Mouse (Mus musculus) neutrophil, adult 5-6 weeks (primary cell): ENCODE measurements around the gene Acp1. TPM values are rescaled to one million over a fixed set of nuclear protein-coding genes. Genes with fewer than 3 reads are reported as not detected.

Experiments used
- ATAC-seq: fragments of 151-379, 151-347 bp; 2 replicates; pipeline ENCODE4 v1.8.0; 2017; ENCODE audit warnings: mild to moderate bottlenecking, moderate TSS enrichment; ENCODE audit not compliant: insufficient number of reproducible peaks, poor library complexity, low FRiP score, severe bottlenecking; ENCODE audit errors: extremely low read depth
- total RNA-seq: library from RNA; stranded (forward); fragments of 200-1000 nt; gene quantifications from 2 replicates; pipeline ENCODE4 v1.2.3, GENCODE M21; 2017

The Acp1 gene
- total RNA-seq, 1 experiment from 2014 or later, result 19.2 TPM

DNA sequence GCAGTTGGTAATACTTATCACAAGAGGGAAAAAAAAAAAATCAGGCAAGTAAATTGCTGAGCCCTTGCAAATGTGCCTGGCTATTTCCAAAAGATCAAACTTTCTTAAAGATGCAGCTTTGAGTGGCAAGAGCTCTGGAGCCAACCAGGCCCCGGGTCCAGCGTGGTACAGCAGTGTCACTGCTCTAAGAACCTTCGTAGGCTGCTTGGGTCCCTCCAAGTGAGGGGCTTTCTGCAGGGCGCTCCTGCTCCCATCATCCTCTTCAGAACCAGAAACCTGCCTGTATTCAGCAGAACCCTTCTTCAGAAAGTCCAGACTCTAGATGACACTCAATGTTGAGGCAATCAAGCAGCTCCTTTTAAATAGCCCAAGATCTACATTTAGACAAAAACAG, 27.8 kb downstream of the Acp1 start:
- no peak for ATAC-seq

DNA sequence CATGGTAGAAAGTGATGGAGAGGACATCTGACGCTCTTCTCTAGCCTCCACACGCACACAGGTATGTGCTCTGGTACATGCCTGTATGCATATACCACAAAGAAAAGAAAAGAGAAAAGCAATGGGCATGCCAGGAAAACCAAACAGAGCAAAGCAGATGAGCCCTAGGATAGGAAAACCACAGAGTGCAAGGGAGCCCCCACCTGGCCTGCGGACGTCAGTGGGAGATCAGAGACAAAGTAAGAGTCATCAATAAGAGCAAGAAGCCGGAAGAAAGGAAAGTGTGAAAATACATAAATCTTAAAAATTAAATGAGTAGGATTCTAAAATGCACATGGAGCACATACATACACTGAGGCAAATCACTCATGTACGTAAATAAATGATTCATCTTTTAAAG, 31.9 kb downstream of the Acp1 start:
- ATAC-seq, result no peak

DNA sequence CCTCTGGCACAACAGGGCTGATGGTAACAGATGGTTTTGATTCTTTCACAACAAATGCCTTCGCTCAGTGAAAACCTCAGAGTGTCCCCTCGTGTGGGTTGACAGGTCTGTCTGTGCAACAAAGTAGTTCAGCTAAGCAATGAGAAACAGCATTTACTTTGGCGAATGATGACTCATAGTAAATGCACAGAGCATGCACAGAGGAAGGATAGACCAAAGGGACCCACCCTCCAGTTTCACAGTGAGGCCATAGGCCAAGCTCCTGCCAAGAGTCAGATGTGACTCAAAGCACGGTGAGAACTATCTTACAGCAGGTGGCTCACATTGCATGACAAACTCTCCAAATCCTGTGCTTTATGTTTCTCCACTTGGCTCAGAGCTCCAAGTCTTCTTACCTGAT, 45.6 kb downstream of the Acp1 start:
- no peak for ATAC-seq

DNA sequence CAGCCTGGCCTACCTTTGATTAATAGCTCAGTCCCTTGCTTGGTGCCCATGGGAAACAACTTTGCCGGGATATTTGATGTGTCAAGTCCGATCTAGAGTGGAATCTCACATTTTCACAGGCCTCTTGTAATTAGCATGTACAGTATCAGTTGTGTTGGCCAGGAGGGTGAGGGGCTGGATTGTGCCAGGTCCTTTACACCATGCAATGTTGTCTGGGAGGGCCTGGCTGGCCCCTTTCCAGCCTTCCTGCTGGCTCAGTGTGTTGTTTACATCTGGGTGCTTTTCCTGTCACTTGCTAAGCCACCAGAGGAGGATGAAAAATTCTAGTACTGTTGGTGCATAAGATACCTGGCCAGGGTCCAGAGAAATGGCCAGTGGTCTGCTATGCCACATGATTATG, 47.0 kb downstream of the Acp1 start:
- ATAC-seq, result no peak

DNA sequence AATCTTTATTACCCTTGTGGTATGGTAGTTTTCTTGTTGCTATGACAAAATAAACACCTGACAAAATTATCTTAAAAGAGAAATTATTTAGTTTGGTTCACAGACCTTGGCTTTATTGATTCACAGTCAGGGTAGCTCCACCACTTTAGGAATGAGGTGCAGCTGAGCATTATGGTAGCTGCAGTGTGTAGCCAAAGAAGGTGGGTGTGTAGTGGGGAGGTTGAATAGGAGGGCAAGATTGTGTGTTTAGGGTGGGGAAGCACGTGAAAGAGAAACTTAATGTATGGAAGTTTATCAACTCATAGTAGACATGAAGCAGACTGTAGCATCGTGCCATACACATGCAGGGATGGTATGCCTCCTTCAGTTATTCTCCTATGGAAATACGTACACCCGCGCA, 55.2 kb downstream of the Acp1 start:
- ATAC-seq, result no peak

DNA sequence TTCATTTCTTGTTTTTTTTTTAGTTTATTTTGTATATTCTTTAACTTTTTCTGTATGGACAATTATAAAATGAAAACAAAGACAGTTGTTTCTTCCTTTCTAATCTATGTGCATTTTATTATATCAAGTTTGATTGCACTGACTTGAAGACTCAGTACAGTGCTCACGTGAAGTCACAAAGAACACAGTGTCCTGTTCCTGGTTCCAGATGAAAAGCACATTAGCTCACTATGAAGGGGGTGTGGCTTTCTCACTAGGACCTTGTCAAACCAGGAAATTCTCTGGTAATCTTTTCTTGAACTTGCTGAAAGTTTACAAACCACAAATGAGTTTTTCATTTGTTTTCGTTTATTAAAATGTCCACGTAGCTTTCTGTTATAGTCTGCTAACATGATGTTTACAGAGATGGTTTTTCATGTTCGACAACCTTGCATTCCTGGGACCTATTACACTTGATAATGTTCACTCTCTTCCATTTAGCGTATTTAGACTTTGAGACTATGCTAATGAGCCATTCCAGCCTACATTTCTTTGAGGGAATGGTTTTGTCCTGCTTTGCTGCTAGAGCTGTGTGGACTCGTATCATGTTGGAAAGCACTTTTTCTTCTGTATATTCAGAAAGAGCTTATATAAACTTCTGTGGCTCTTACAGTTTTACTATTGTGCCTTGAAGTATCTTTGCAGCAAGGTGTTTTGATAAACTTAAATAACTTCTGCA, 55.8 kb downstream of the Acp1 start:
- no peak for ATAC-seq

DNA sequence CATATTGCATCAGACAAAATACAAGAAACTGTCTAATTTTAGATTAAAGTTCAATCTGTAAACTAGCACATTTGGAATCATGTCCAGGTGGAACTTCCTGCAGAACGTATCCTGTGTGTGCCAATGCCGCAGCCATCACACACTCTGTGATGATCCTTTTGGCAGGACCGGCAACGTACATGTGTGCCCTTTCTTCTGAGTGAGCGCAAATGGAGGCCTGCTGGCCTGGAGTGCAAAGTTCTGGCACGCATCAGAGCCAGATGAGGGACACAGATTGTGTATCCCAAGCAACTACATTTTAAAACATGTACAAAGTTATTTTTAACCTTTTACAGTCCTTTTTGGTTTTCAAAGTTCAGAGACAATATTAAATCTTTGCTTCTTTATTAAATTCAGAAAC, 59.5 kb downstream of the Acp1 start:
- ATAC-seq, result no peak

DNA sequence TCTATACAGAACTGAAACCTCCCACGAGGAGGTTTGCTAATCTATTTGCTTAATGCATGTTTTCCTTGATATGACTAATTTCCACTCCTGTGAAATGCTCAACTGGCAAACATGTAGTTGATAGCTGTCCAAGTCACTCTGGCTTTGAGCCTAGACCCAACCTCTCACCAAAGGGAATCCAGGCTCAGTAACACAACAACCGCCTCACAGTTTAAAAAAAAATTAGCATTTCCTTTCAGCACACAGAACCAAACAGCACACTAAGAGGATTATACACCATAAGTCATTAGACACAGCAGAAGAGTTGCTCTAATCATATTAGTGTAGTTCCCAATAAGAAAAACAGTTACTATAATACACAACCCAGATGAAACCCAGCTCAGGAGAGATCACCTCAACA, 60.5 kb downstream of the Acp1 start:
- ATAC-seq, result no peak

DNA sequence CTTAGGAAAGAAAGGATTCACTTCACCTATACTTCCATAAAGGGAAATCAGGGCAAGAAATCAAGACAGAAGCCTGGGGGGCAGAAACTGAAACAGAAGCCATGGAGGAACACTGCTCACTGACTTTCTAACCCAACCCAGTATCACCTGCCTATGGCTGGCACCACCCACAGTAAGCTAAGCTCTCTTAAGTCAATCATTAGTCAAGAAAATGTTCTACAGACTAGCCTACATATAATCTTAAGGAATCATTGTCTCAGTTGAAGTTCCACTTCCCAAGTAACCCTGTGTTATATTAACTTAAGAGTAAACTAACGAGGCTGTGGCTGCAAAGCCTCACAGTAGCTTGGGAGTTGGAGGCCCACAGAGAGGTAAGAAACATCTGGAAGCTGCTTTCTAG, 62.9 kb downstream of the Acp1 start:
- ATAC-seq, result no peak

Other genes with a start within 250 kb of the Acp1 start
- gene Alkal2, start 27.3 kb downstream of the Acp1 start, total RNA-seq, result not detected in 2 replicates
- 2.7 and 3.8 TPM in 2 replicates for gene Sh3yl1, start 79 bp upstream of the Acp1 start, total RNA-seq
- gene Fam110c, start 162.3 kb upstream of the Acp1 start, total RNA-seq, result 0.37 TPM in 1 of 2 replicates, not detected in the other